Mouse (Mus musculus) C2C12 (cell line): ENCODE measurements around the gene Mgrn1.

Experiments
- CTCF ChIP-seq: IDR thresholded peaks from one replicate; pipeline ENCODE4 v1.5.1; 2011; ENCODE audit not compliant: control insufficient read depth, insufficient read depth, insufficient read length
- MAX ChIP-seq: IDR thresholded peaks from one replicate; pipeline ENCODE4 v1.6.1; 2011; ENCODE audit warnings: mild to moderate bottlenecking, control low read depth
- MYOD1 ChIP-seq: IDR thresholded peaks from one replicate; pipeline ENCODE4 v1.6.1; 2011; ENCODE audit warnings: low read depth; ENCODE audit not compliant: control insufficient read depth, insufficient read length
- USF1 ChIP-seq: IDR thresholded peaks from one replicate; pipeline ENCODE4 v1.6.1; 2011; ENCODE audit warnings: low read depth, mild to moderate bottlenecking, control low read depth, moderate library complexity

GRCm38 (mm10) chr16:4909745-4910144 lies 23.7 kb downstream of the Mgrn1 start:
- no peak for TF ChIP-seq CTCF
- TF ChIP-seq USF1, result no peak
- TF ChIP-seq MAX, result no peak
- TF ChIP-seq MYOD1, result no peak
